Mouse (Mus musculus): ENCODE results near the gene Eml5.

DNA sequence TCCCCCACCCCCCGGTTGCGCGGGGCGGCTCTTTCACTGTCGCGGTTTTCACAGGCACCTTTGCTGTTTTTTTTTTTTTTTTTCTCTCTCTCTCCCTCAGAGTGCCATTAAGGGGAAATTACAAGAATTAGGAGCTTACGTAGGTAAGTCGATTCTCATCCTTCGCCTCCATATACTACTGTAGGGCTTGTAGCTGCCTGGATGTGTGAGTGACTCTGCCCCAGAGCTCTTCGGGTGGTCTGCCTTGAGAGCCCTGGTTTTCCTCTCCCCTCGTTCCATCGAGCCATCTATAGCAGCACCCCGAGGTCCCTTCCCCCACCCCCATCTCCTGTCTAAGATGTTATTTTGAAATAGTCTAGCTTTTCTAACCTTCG, 153.9 kb downstream of the Eml5 start:
- TF ChIP-seq POLR2A (IDR thresholded peaks at IDR 0.05; ENCODE audit: low read depth, low read length) (no peak), CTCF (IDR thresholded peaks at IDR 0.05; ENCODE audit: extremely low read depth, insufficient read length, insufficient replicate concordance, low read depth, low read length) (no peak)
